Mouse (Mus musculus): ENCODE results near the gene Vwa7. TPM values are rescaled to one million over a fixed set of nuclear protein-coding genes. Genes with fewer than 3 reads are reported as not detected.

The Vwa7 gene
- polyA plus RNA-seq, 1 experiment from 2014 or later: 0.06 TPM

GRCm38 (mm10) chr17:35068213-35068914, 52.0 kb downstream of the Vwa7 start:
- 74% methylated on average over 17 of the region's 17 CpGs for WGBS (ENCODE audit: missing documents)
- Histone ChIP-seq H3K27ac (no peak overlapping the region), H3K4me3 (ENCODE audit: inconsistent target) (no peak overlapping the region), H3K79me2 (ENCODE audit: inconsistent target) (no peaks in the 10 kb centered on the region), H3K36me3 (ENCODE audit: inconsistent target) (no peaks in the 10 kb centered on the region)

DNA sequence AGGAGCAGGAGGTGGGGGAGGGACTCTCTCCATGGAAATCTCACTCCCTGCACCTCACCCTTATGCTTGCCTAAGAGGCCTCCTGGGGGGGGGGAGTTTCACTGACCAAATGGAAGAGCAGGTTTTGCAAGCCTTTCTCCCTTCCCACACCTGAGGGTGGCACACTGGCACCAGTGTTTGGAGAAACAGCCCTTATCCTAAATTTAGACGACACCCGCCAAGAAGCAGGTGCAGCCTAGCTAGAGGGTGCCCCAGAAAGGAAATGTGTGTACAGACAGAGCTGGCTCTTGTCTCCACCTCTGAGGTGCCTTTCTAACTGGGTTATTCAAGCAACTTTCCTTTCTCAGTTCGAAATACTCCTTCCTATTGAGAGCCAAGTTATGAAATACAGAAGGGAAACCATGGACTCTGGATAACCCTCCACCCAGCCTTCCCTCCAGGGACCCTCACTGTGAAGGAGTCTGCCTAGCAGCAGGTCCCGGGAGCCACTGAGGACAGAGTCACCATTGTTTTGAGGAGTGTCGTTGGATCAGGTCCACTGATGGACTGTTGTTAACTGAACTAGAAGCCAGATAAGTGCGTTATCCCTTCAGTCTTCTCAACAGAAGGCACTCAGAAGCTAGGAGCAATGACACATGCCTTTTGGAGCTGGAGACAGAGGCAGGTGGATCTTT, 54.3 kb downstream of the Vwa7 start:
- H3K79me2 ChIP-seq (ENCODE audit: inconsistent target): no peaks in the 10 kb centered on the region
- H3K36me3 ChIP-seq (ENCODE audit: inconsistent target): no peaks in the 10 kb centered on the region
- no peak overlapping the region for H3K27ac ChIP-seq
- no peak overlapping the region for H3K4me3 ChIP-seq (ENCODE audit: inconsistent target)
- WGBS (ENCODE audit: missing documents): 57% methylated on average over 5 of the region's 6 CpGs

- H3K27ac ChIP-seq: no peak overlapping the region
- no peaks in the 10 kb centered on the region for H3K36me3 ChIP-seq (ENCODE audit: inconsistent target)
- H3K79me2 ChIP-seq (ENCODE audit: inconsistent target): no peaks in the 10 kb centered on the region
- H3K4me3 ChIP-seq (ENCODE audit: inconsistent target): no peak overlapping the region
- WGBS (ENCODE audit: missing documents): 85% methylated on average over 8 of the region's 9 CpGs
Measured at GRCm38 (mm10) chr17:35071454-35071853, 55.1 kb downstream of the Vwa7 start.

GRCm38 (mm10) chr17:35074097-35074496, 57.7 kb downstream of the Vwa7 start:
- H3K79me2 ChIP-seq (ENCODE audit: inconsistent target): no peaks in the 10 kb centered on the region
- H3K36me3 ChIP-seq (ENCODE audit: inconsistent target): no peaks in the 10 kb centered on the region
- 18% methylated on average over 17 of the region's 17 CpGs for WGBS (ENCODE audit: missing documents)
- H3K4me3 ChIP-seq (ENCODE audit: inconsistent target): no peak overlapping the region
- no peak overlapping the region for H3K27ac ChIP-seq

Other genes starting within 250 kb of the Vwa7 start
- not detected in 3 replicates for gene Cyp21a1, start 212.0 kb upstream of the Vwa7 start, polyA plus RNA-seq (2018)
- gene Stk19, start 179.6 kb upstream of the Vwa7 start, polyA plus RNA-seq (2018): 23.5 to 36.5 TPM (median 28.1 TPM) in 3 replicates
- gene Dxo, start 179.6 kb upstream of the Vwa7 start, polyA plus RNA-seq (2018): 13.6 to 19.8 TPM (median 15.8 TPM) in 3 replicates
- 16.7 to 36.7 TPM (median 23.6 TPM) in 3 replicates for gene Skiv2l, start 166.4 kb upstream of the Vwa7 start, polyA plus RNA-seq (2018)
- 46.9 to 59.7 TPM (median 52.1 TPM) in 3 replicates for gene Nelfe, start 166.2 kb upstream of the Vwa7 start, polyA plus RNA-seq (2018)
- 2.6 to 6.4 TPM (median 4.7 TPM) in 3 replicates for gene Cfb, start 154.1 kb upstream of the Vwa7 start, polyA plus RNA-seq (2018)
- gene Zbtb12, start 137.1 kb upstream of the Vwa7 start, polyA plus RNA-seq (2018): 5.4 to 6.2 TPM (median 5.5 TPM) in 3 replicates
- not detected in 3 replicates for gene Gm20547, start 134.5 kb upstream of the Vwa7 start, polyA plus RNA-seq (2018)
- gene C2, start 118.3 kb upstream of the Vwa7 start, polyA plus RNA-seq (2018): 0.63 to 0.95 TPM (median 0.86 TPM) in 3 replicates
- 59.6 to 100 TPM (median 69.3 TPM) in 3 replicates for gene Ehmt2, start 118.1 kb upstream of the Vwa7 start, polyA plus RNA-seq (2018)
- not detected in 3 replicates for gene Slc44a4, start 102.1 kb upstream of the Vwa7 start, polyA plus RNA-seq (2018)
- 80.3 to 98.8 TPM (median 81.2 TPM) in 3 replicates for gene Neu1, start 85.3 kb upstream of the Vwa7 start, polyA plus RNA-seq (2018)
- gene Hspa1b, start 57.3 kb upstream of the Vwa7 start, polyA plus RNA-seq (2018): 0.57 to 1.2 TPM (median 0.69 TPM) in 3 replicates
- gene Gm20481, start 46.7 kb upstream of the Vwa7 start, polyA plus RNA-seq (2018): not detected in 3 replicates
- gene Hspa1a, start 44.4 kb upstream of the Vwa7 start, polyA plus RNA-seq (2018): 1.2 to 1.9 TPM (median 1.8 TPM) in 3 replicates
- gene Hspa1l, start 43.9 kb upstream of the Vwa7 start, polyA plus RNA-seq (2018): 0.47 to 1.7 TPM (median 0.96 TPM) in 3 replicates
- 16.5 to 52.8 TPM (median 51.4 TPM) in 3 replicates for gene Lsm2, start 34.7 kb upstream of the Vwa7 start, polyA plus RNA-seq (2018)
- gene Vars, start 15.6 kb upstream of the Vwa7 start, polyA plus RNA-seq (2018): 7.7 to 37.5 TPM (median 19.2 TPM) in 3 replicates
- gene Sapcd1, start 11.4 kb downstream of the Vwa7 start, polyA plus RNA-seq (2018): not detected in 3 replicates
- gene Msh5, start 30.2 kb downstream of the Vwa7 start, polyA plus RNA-seq (2018): 0.48 to 0.51 TPM (median 0.50 TPM) in 3 replicates
- 359 to 667 TPM (median 372 TPM) in 3 replicates for gene Clic1, start 33.4 kb downstream of the Vwa7 start, polyA plus RNA-seq (2018)
- 3.3 to 9.6 TPM (median 4.8 TPM) in 3 replicates for gene Ddah2, start 42.5 kb downstream of the Vwa7 start, polyA plus RNA-seq (2018)
- gene Ly6g6c, start 48.8 kb downstream of the Vwa7 start, polyA plus RNA-seq (2018): not detected in 3 replicates
- 0.17 TPM in 1 of 3 replicates, not detected in the others for gene Mpig6b, start 49.6 kb downstream of the Vwa7 start, polyA plus RNA-seq (2018)
- not detected in 3 replicates for gene Ly6g6e, start 60.3 kb downstream of the Vwa7 start, polyA plus RNA-seq (2018)
- gene Ly6g6d, start 61.5 kb downstream of the Vwa7 start, polyA plus RNA-seq (2018): 0.43 to 1.7 TPM (median 0.88 TPM) in 3 replicates
- not detected in 3 replicates for gene Ly6g6f, start 69.0 kb downstream of the Vwa7 start, polyA plus RNA-seq (2018)
- gene Abhd16a, start 72.7 kb downstream of the Vwa7 start, polyA plus RNA-seq (2018): 33.9 to 63.2 TPM (median 53.2 TPM) in 3 replicates
- not detected in 3 replicates for gene Ly6g5c, start 91.7 kb downstream of the Vwa7 start, polyA plus RNA-seq (2018)
- 0.36 to 0.46 TPM in 2 of 3 replicates, not detected in the other for gene Ly6g5b, start 98.8 kb downstream of the Vwa7 start, polyA plus RNA-seq (2018)
- gene Gpank1, start 104.9 kb downstream of the Vwa7 start, polyA plus RNA-seq (2018): 11.4 to 18.0 TPM (median 13.2 TPM) in 3 replicates
- gene Csnk2b, start 105.5 kb downstream of the Vwa7 start, polyA plus RNA-seq (2018): 129 to 166 TPM (median 149 TPM) in 3 replicates
- 11.5 to 23.5 TPM (median 22.0 TPM) in 3 replicates for gene D17H6S53E, start 109.8 kb downstream of the Vwa7 start, polyA plus RNA-seq (2018)
- gene Apom, start 115.5 kb downstream of the Vwa7 start, polyA plus RNA-seq (2018): not detected in 3 replicates
- gene Bag6, start 118.6 kb downstream of the Vwa7 start, polyA plus RNA-seq (2018): 103 to 118 TPM (median 104 TPM) in 3 replicates
- gene Prrc2a, start 148.3 kb downstream of the Vwa7 start, polyA plus RNA-seq (2018): 91.3 to 139 TPM (median 124 TPM) in 3 replicates
- gene Aif1, start 159.5 kb downstream of the Vwa7 start, polyA plus RNA-seq (2018): 231 to 253 TPM (median 243 TPM) in 3 replicates
- gene Lst1, start 171.9 kb downstream of the Vwa7 start, polyA plus RNA-seq (2018): 322 to 615 TPM (median 449 TPM) in 3 replicates
- 0.33 to 0.50 TPM (median 0.48 TPM) in 3 replicates for gene Ltb, start 177.9 kb downstream of the Vwa7 start, polyA plus RNA-seq (2018)
- gene Tnf, start 185.4 kb downstream of the Vwa7 start, polyA plus RNA-seq (2018): 20.0 to 57.4 TPM (median 38.0 TPM) in 3 replicates
- gene Lta, start 188.8 kb downstream of the Vwa7 start, polyA plus RNA-seq (2018): not detected in 3 replicates
- not detected in 3 replicates for gene Gm16181, start 204.3 kb downstream of the Vwa7 start, polyA plus RNA-seq (2018)
- 5.0 to 12.5 TPM (median 6.9 TPM) in 3 replicates for gene Atp6v1g2, start 217.1 kb downstream of the Vwa7 start, polyA plus RNA-seq (2018)
- 8.3 to 16.7 TPM (median 14.8 TPM) in 3 replicates for gene Nfkbil1, start 219.2 kb downstream of the Vwa7 start, polyA plus RNA-seq (2018)
- 113 to 158 TPM (median 122 TPM) in 3 replicates for gene Ddx39b, start 225.2 kb downstream of the Vwa7 start, polyA plus RNA-seq (2018)
- gene H2-D1, start 246.2 kb downstream of the Vwa7 start, polyA plus RNA-seq (2018): 2,972 to 5,352 TPM (median 3,334 TPM) in 3 replicates